Mouse (Mus musculus) intestine, postnatal 0 days (tissue): ENCODE measurements around the gene Adck1. TPM values are rescaled to one million over a fixed set of nuclear protein-coding genes. Genes with fewer than 3 reads are reported as not detected.
"Not testable (repeated sequence)": the region's sequence is repeated elsewhere in the genome, so short reads cannot be mapped to it uniquely, and the experiment has no call there.

Experiments
- ATAC-seq: fragments of 200-750 bp; cut with Nextera tagmentation; 2 replicates; pipeline ENCODE4 v1.8.0; 2017; ENCODE audit warnings: mild to moderate bottlenecking, moderate TSS enrichment, moderate library complexity
- H3K27ac ChIP-seq: fragments of 300-500 bp; sonication (generic); 2 replicates; pipeline ENCODE4 v1.5.1; 2014; ENCODE audit warnings: mild to moderate bottlenecking, low read depth, low read length, moderate library complexity
- H3K27me3 ChIP-seq: fragments of 300-500 bp; sonication (generic); replicated peaks from 2 replicates; pipeline ENCODE4 v1.6.1; 2014; ENCODE audit warnings: low read length, mixed read lengths; ENCODE audit not compliant: control insufficient read depth, insufficient read depth
- H3K36me3 ChIP-seq: fragments of 300-500 bp; sonication (generic); 2 replicates; pipeline ENCODE4 v1.6.1; 2014; ENCODE audit warnings: mild to moderate bottlenecking, moderate library complexity; ENCODE audit not compliant: control insufficient read depth, insufficient read depth
- H3K4me1 ChIP-seq: fragments of 300-500 bp; sonication (generic); replicated peaks from 2 replicates; pipeline ENCODE4 v1.6.1; 2014; ENCODE audit warnings: antibody characterized with exemption, low read length, mixed read lengths; ENCODE audit not compliant: control insufficient read depth, insufficient read depth
- H3K4me2 ChIP-seq: fragments of 300-500 bp; sonication (generic); replicated peaks from 2 replicates; pipeline ENCODE4 v1.6.1; 2014; ENCODE audit warnings: low read depth, mild to moderate bottlenecking, moderate library complexity
- H3K4me3 ChIP-seq: fragments of 300-500 bp; sonication (generic); 2 replicates; pipeline ENCODE4 v1.5.1; 2014; ENCODE audit warnings: low read depth, low read length
- H3K9ac ChIP-seq: fragments of 300-500 bp; sonication (generic); 2 replicates; pipeline ENCODE4 v1.6.1; 2014; ENCODE audit warnings: mild to moderate bottlenecking, low read depth, low read length
- H3K9me3 ChIP-seq: fragments of 300-500 bp; sonication (generic); 2 replicates; pipeline ENCODE4 v1.6.1; 2016; ENCODE audit warnings: mixed run types; ENCODE audit not compliant: control insufficient read depth
- CTCF ChIP-seq: sonication (generic); IDR thresholded peaks from 2 replicates; pipeline ENCODE4 v1.5.1; 2016; ENCODE audit warnings: low read depth, mild to moderate bottlenecking, control low read depth, antibody characterized with exemption, moderate library complexity
- WGBS: fragments of 180-500 bp; shearing (Covaris S2); extraction: QIAGEN DNeasy Blood & Tissue Kit; methylation state at CpG from one replicate; pipeline ENCODE4 v1.1.7; 2014; 5-methylcytosine and 5-hydroxymethylcytosine counted together
- polyA plus RNA-seq: library from polyadenylated mRNA; unstranded; fragments of >200 nt; fragmentation: Nextera tagmentation; extraction: Ambion mirVana; gene quantifications from 2 replicates; pipeline ENCODE4 v1.2.1, GENCODE M21; 2015

Adck1 gene
- polyA plus RNA-seq, 1 experiment from 2014 or later, result 10.9 TPM

DNA sequence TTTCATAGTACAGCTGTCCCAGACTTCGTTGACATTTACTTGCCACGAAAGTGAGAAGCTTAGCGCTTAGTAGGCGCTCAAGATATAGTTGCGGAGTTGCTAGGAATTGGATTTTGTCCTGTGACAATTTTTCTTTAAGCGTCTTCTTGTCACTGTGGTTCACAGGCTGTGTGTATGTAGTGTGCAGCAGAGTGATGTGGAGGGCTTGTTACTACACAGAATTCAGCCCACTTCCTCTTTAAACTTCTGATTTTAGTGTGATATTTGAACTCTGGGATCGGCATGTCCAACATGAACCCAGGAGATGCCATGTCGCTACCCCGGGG, 729 bp downstream of the Adck1 start:
- no peak for TF ChIP-seq CTCF
- no peak overlapping the region for H3K27ac ChIP-seq
- ATAC-seq, result no peak
- H3K4me1 ChIP-seq, result no peaks in the 10 kb centered on the region
- 42% methylated on average over 9 of the region's 9 CpGs for WGBS
- no peaks in the 10 kb centered on the region for H3K27me3 ChIP-seq
- peak overlapping the region; percentile 79 for H3K4me3 ChIP-seq
- H3K4me2 ChIP-seq, result peak overlapping the region; percentile 92
- no peaks in the 10 kb centered on the region for H3K36me3 ChIP-seq
- H3K9me3 ChIP-seq, result no peaks in the 10 kb centered on the region
- peak overlapping the region; percentile 66 for H3K9ac ChIP-seq

- Histone ChIP-seq H3K9ac (no peak overlapping the region), H3K4me3 (no peak overlapping the region), H3K4me1 (no peaks in the 10 kb centered on the region), H3K27ac (no peak overlapping the region), H3K27me3 (no peaks in the 10 kb centered on the region), H3K9me3 (no peaks in the 10 kb centered on the region), H3K4me2 (no peak overlapping the region), H3K36me3 (no peaks in the 10 kb centered on the region; the same call in 1 of the 2 replicates)
- no peak for ATAC-seq
- 78% methylated on average over 4 of the region's 4 CpGs for WGBS
- TF ChIP-seq CTCF, result no peak
These were observed 7.3 kb downstream of the Adck1 start for GRCm38 (mm10) chr12:88367673-88368072.

GRCm38 (mm10) chr12:88368618-88369017, 8.3 kb downstream of the Adck1 start:
- H3K9me3 ChIP-seq, result no peaks in the 10 kb centered on the region
- ATAC-seq, result no peak
- H3K27ac ChIP-seq, result no peak overlapping the region
- no peak for TF ChIP-seq CTCF
- no peak overlapping the region for H3K4me3 ChIP-seq
- H3K9ac ChIP-seq, result no peak overlapping the region
- WGBS, result 71% methylated on average over 4 of the region's 4 CpGs
- no peaks in the 10 kb centered on the region; the same call in 1 of the 2 replicates for H3K36me3 ChIP-seq
- no peak overlapping the region for H3K4me2 ChIP-seq
- H3K27me3 ChIP-seq, result no peaks in the 10 kb centered on the region
- H3K4me1 ChIP-seq, result no peaks in the 10 kb centered on the region

GRCm38 (mm10) chr12:88369690-88370089, 9.3 kb downstream of the Adck1 start:
- not testable (repeated sequence) for H3K4me1 ChIP-seq, H3K27me3 ChIP-seq, H3K27ac ChIP-seq, H3K9ac ChIP-seq, ATAC-seq, H3K36me3 ChIP-seq, H3K4me2 ChIP-seq, H3K4me3 ChIP-seq, H3K9me3 ChIP-seq
- WGBS, result 75% methylated on average over 4 of the region's 4 CpGs

DNA sequence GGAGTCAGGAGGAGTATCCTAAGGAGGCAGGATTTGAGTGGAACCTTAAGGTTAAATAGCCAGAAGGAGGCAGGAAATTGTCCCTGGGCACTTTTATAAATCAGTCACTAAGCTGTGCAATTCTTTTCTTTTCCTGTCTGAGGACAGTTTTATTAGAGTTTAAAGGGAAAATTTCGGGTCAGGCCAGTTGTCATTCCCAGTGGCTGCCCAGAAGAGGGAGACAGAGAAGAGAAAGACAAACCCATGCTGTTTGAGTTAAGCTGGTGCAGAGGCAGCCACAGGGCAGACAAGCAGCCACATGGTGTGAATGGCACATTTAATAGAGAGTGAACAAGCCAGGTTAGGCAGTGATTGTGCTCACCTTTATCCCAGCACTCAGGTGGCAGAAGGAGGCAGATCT, 10.0 kb downstream of the Adck1 start:
- H3K9me3 ChIP-seq, H3K9ac ChIP-seq, H3K4me2 ChIP-seq, H3K4me1 ChIP-seq, H3K4me3 ChIP-seq, H3K27me3 ChIP-seq, ATAC-seq, H3K27ac ChIP-seq, H3K36me3 ChIP-seq: not testable (repeated sequence)
- TF ChIP-seq CTCF, result peak; percentile 40
- 8% methylated on average over 1 of the region's 1 CpGs for WGBS

DNA sequence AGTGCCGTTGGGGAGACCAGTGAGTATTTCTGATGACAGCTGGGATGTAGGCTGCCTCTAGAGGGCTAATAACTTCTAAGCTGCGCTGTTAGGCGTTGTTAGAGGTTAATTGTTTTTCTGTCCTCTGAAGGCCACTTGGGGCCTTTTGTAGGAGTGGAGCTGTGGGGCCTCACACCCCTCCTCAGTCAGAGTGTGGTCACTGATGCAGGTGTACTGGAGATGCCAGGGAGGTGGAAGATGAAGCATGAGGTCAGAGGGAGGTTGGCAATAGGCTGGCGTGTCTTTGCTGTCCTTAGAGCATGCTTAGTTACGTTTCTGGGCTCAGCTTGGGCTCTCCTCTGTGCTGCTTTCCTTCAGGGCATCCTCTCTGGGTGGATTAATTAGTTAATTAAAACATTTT, 11.7 kb downstream of the Adck1 start:
- ATAC-seq, result no peak
- no peak for TF ChIP-seq CTCF
- WGBS, result 85% methylated on average over 5 of the region's 5 CpGs
- H3K4me2 ChIP-seq, result no peak overlapping the region
- no peak overlapping the region for H3K4me3 ChIP-seq
- H3K27me3 ChIP-seq, result no peaks in the 10 kb centered on the region
- no peak overlapping the region for H3K9ac ChIP-seq
- H3K27ac ChIP-seq, result no peak overlapping the region
- H3K4me1 ChIP-seq, result no peaks in the 10 kb centered on the region
- no peaks in the 10 kb centered on the region; the same call in 1 of the 2 replicates for H3K36me3 ChIP-seq
- no peaks in the 10 kb centered on the region for H3K9me3 ChIP-seq

GRCm38 (mm10) chr12:88376820-88377219, 16.5 kb downstream of the Adck1 start:
- no peaks in the 10 kb centered on the region for H3K9me3 ChIP-seq
- no peak for ATAC-seq
- no peaks in the 10 kb centered on the region for H3K36me3 ChIP-seq
- no peak overlapping the region for H3K9ac ChIP-seq
- H3K27ac ChIP-seq, result no peak overlapping the region
- peak; percentile 60 for TF ChIP-seq CTCF
- 35% methylated on average over 10 of the region's 10 CpGs for WGBS
- H3K4me1 ChIP-seq, result no peaks in the 10 kb centered on the region
- no peaks in the 10 kb centered on the region for H3K27me3 ChIP-seq
- H3K4me3 ChIP-seq, result no peak overlapping the region
- no peak overlapping the region for H3K4me2 ChIP-seq
